Comparison of ENCODE assay signal across 22 mouse cellular contexts in the genomic region with DNA sequence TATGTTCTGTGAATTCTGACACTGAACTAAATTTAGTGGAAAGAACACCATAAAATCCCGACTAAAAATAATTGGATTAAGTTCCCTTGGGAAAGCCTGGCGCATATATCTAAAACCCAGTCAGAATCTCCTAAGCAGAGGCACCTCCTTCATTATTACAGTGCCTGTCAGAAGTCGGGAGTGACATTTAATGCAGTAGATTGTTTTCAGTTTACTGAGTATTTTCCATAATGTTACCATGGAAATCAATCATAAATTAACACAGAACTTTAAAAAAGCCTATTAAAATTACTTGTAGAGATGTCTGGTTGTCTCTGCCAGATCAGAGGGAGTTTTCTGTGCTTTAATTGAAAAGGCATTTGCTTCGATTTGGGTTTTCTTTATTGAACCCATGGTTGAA. TPM values are rescaled to one million over a fixed set of nuclear protein-coding genes. Genes with fewer than 3 reads are reported as not detected.
DNase-seq lines count a peak whose midpoint lies in the region; ATAC-seq and TF ChIP-seq lines count a peak whose summit lies in the region.
"Had no signal": no experiment of that assay in that cellular context is flagged by ENCODE, and none has a peak within 500 bp of the region (broad histone marks: within the 10 kb centered on the region; RNA-seq: fewer than 3 reads in every experiment).

No protein-coding gene starts in this region.

- H3K36me3 ChIP-seq in hindbrain, embryonic 10.5 days: no peaks in the 10 kb centered on the region
- no peaks in the 10 kb centered on the region for H3K36me3 ChIP-seq in hindbrain, embryonic 16.5 days (ENCODE audit: control insufficient read depth, insufficient read depth, low read length)
- no peaks in the 10 kb centered on the region for H3K36me3 ChIP-seq in neural tube, embryonic 12.5 days
- H3K36me3 ChIP-seq: embryonic facial prominence, embryonic 10.5 days; G1E; heart, embryonic 15.5 days had no signal

- no peaks in the 10 kb centered on the region for H3K9me3 ChIP-seq in hindbrain, embryonic 10.5 days
- no peaks in the 10 kb centered on the region for H3K9me3 ChIP-seq in hindbrain, embryonic 16.5 days (ENCODE audit: control insufficient read depth, low read length)
- no peaks in the 10 kb centered on the region for H3K9me3 ChIP-seq in neural tube, embryonic 12.5 days
- H3K9me3 ChIP-seq: embryonic facial prominence, embryonic 10.5 days; heart, embryonic 15.5 days had no signal

- 0 out of 2 replicates have a peak overlapping the region, but pooled peaks have one; percentile 59 for H3K27ac ChIP-seq in hindbrain, embryonic 10.5 days
- H3K27ac ChIP-seq in hindbrain, embryonic 16.5 days (ENCODE audit: low read depth, low read length): no peak overlapping the region
- no peak overlapping the region for H3K27ac ChIP-seq in neural tube, embryonic 12.5 days
- H3K27ac ChIP-seq in gastrocnemius, adult 2 months: no peak overlapping the region
- H3K27ac ChIP-seq: embryonic facial prominence, embryonic 10.5 days; heart, embryonic 15.5 days had no signal

- intact Hi-C loops in gastrocnemius, postnatal 14 days (cut with DNase I; ENCODE audit: low total_unique reads): no loop called here
- intact Hi-C loops in gastrocnemius, adult 2 months (cut with DNase I): no loop called here

- 66% methylated on average over 4 of the region's 4 CpGs for WGBS in hindbrain, embryonic 10.5 days
- 29% methylated on average over 4 of the region's 4 CpGs for WGBS in hindbrain, embryonic 16.5 days
- 38% methylated on average over 4 of the region's 4 CpGs for WGBS in neural tube, embryonic 12.5 days

- no peak overlapping the region for H3K4me3 ChIP-seq in hindbrain, embryonic 10.5 days
- H3K4me3 ChIP-seq in hindbrain, embryonic 16.5 days (ENCODE audit: low read length): no peak overlapping the region
- H3K4me3 ChIP-seq in neural tube, embryonic 12.5 days: no peak overlapping the region
- no peak overlapping the region for H3K4me3 ChIP-seq in gastrocnemius, adult 2 months
- H3K4me3 ChIP-seq: embryonic facial prominence, embryonic 10.5 days; heart, embryonic 15.5 days had no signal

- no peak for TF ChIP-seq CTCF in gastrocnemius, adult 2 months (IDR thresholded peaks at IDR 0.05)

- peaks cover 10% of the 10 kb centered on the region; the same call in 1 of the 2 replicates for H3K4me1 ChIP-seq in hindbrain, embryonic 10.5 days (replicated peaks)
- peaks cover 4% of the 10 kb centered on the region for H3K4me1 ChIP-seq in hindbrain, embryonic 16.5 days (ENCODE audit: control insufficient read depth, insufficient read depth, low read depth, low read length)
- peaks cover 19% of the 10 kb centered on the region for H3K4me1 ChIP-seq in neural tube, embryonic 12.5 days
- H3K4me1 ChIP-seq: embryonic facial prominence, embryonic 10.5 days had no signal

- no peak for DNase-seq in hindbrain, embryonic 10.5 days (ENCODE audit: low spot score)
- DNase-seq in neural tube, embryonic 10.5 days (ENCODE audit: extremely low spot score, low spot score): no peak
- DNase-seq in forelimb bud, embryonic 11.5 days (ENCODE audit: low read depth, low spot score): peak; percentile 4
- DNase-seq in retina, postnatal 1 day: peak; percentile 9
- DNase-seq in gastrocnemius, postnatal 14 days: no peak
- DNase-seq in gastrocnemius, adult 2 months: no peak
- DNase-seq: adrenal gland, postnatal 10 days; cerebellum, adult 18-20 months; gastrocnemius, postnatal 25 days; heart, postnatal 4 days; kidney, adult 9 months; liver; lung, postnatal 10 days had no signal

- no peak overlapping the region for H3K4me2 ChIP-seq in hindbrain, embryonic 16.5 days (ENCODE audit: low read length)
- 0 out of 2 replicates have a peak overlapping the region, but pooled peaks have one; percentile 2 for H3K4me2 ChIP-seq in neural tube, embryonic 12.5 days (replicated peaks)
- H3K4me2 ChIP-seq: heart, embryonic 15.5 days had no signal

- H3K9ac ChIP-seq in hindbrain, embryonic 16.5 days (ENCODE audit: low read depth, low read length): no peak overlapping the region
- H3K9ac ChIP-seq in neural tube, embryonic 12.5 days: no peak overlapping the region
- H3K9ac ChIP-seq: heart, embryonic 15.5 days had no signal

- H3K27me3 ChIP-seq in hindbrain, embryonic 10.5 days (ENCODE audit: insufficient read depth, poor library complexity, severe bottlenecking): no peaks in the 10 kb centered on the region
- H3K27me3 ChIP-seq in hindbrain, embryonic 16.5 days (replicated peaks; ENCODE audit: control insufficient read depth, insufficient read depth, low read length): no peaks in the 10 kb centered on the region
- no peaks in the 10 kb centered on the region for H3K27me3 ChIP-seq in neural tube, embryonic 12.5 days (replicated peaks)
- H3K27me3 ChIP-seq: heart, embryonic 15.5 days had no signal

- no peak for ATAC-seq in hindbrain, embryonic 16.5 days
- no peak for ATAC-seq in neural tube, embryonic 12.5 days (ENCODE audit: low FRiP score, low read depth)
- ATAC-seq: activated CD4-positive, CD25-positive, alpha-beta regulatory T cell, adult 4 months had no signal

RNA-seq across cellular contexts. Expression of a gene that starts 33.2 kb away (rescaled TPM):
- 0.47 and 0.50 TPM in 2 replicates for polyA plus RNA-seq in hindbrain, embryonic 10.5 days (2016; fragmentation: Nextera tagmentation; extraction: Ambion mirVana)
- polyA plus RNA-seq in hindbrain, embryonic 16.5 days (2015; fragmentation: Nextera tagmentation; extraction: Ambion mirVana): 0.41 and 0.76 TPM in 2 replicates
- polyA plus RNA-seq in neural tube, embryonic 12.5 days (2016; fragmentation: Nextera tagmentation; extraction: Ambion mirVana): 0.23 and 0.36 TPM in 2 replicates
- 10 to 100 TPM; 19.0 to 19.4 TPM for total RNA-seq in gastrocnemius, postnatal 14 days (2021)
- 10 to 100 TPM in 1 of 2 experiments, 1 to 10 TPM in 1; 3.0 to 11.2 TPM for total RNA-seq in gastrocnemius, adult 2 months (2021)
- total RNA-seq: megakaryocyte, adult 5-6 weeks had no signal
- polyA plus RNA-seq: G1E; large intestine, adult 2 months; small intestine, adult 2 months had no signal

Comparison
In these comparisons a context has a peak if more than half of its experiments do, and no peak if none do; other contexts are left out.
1. DNase-seq: peak in forelimb bud, embryonic 11.5 days (single experiment) and retina, postnatal 1 day (single experiment); none in hindbrain, embryonic 10.5 days (single experiment), neural tube, embryonic 10.5 days (single experiment), gastrocnemius, postnatal 14 days (single experiment) and gastrocnemius, adult 2 months (single experiment).